Mouse (Mus musculus): ENCODE data around the gene Add1.

Add1 gene

GRCm38 (mm10) chr5:34608226-34608625 lies 34.8 kb downstream of the Add1 start:
- DNase-seq (ENCODE audit: low spot score): no peak

GRCm38 (mm10) chr5:34609966-34610365 lies 36.5 kb downstream of the Add1 start:
- DNase-seq (ENCODE audit: low spot score): no peak

- DNase-seq (ENCODE audit: low spot score): no peak
Measured at GRCm38 (mm10) chr5:34632996-34633395, 59.5 kb downstream of the Add1 start.

GRCm38 (mm10) chr5:34633641-34634040 lies 60.2 kb downstream of the Add1 start:
- no peak for DNase-seq (ENCODE audit: low spot score)

- no peak for DNase-seq (ENCODE audit: low spot score)
Measured at GRCm38 (mm10) chr5:34634746-34635400, 61.4 kb downstream of the Add1 start.

GRCm38 (mm10) chr5:34635665-34636192 lies 62.3 kb downstream of the Add1 start:
- DNase-seq (ENCODE audit: low spot score): no peak

GRCm38 (mm10) chr5:34636481-34637287 lies 63.2 kb downstream of the Add1 start, which contains the start of gene Mfsd10:
Mfsd10 (minus strand) TSS chr5:34637212.
- peak; percentile 85 for DNase-seq (ENCODE audit: low spot score)

GRCm38 (mm10) chr5:34637591-34638156 lies 64.2 kb downstream of the Add1 start:
- no peak for DNase-seq (ENCODE audit: low spot score)

- no peak for DNase-seq (ENCODE audit: low spot score)
Measured at GRCm38 (mm10) chr5:34641991-34642390, 68.5 kb downstream of the Add1 start.

GRCm38 (mm10) chr5:34642932-34643331 lies 69.5 kb downstream of the Add1 start:
- peak; percentile 79 for DNase-seq (ENCODE audit: low spot score)

GRCm38 (mm10) chr5:34647581-34647980 lies 74.1 kb downstream of the Add1 start:
- DNase-seq (ENCODE audit: low spot score): peak; percentile 82

GRCm38 (mm10) chr5:34652961-34653360 lies 79.5 kb downstream of the Add1 start:
- no peak for DNase-seq (ENCODE audit: low spot score)

GRCm38 (mm10) chr5:34654881-34655280 lies 81.4 kb downstream of the Add1 start:
- DNase-seq (ENCODE audit: low spot score): no peak

- DNase-seq (ENCODE audit: low spot score): no peak
Measured at GRCm38 (mm10) chr5:34657556-34657955, 84.1 kb downstream of the Add1 start.

GRCm38 (mm10) chr5:34659686-34660590 lies 86.5 kb downstream of the Add1 start, which contains the start of the genes Nop14 and Grk4:
Nop14 (minus strand) TSS chr5:34660148.
Grk4 (plus strand) TSS chr5:34660379.
- peak; percentile 100 for DNase-seq (ENCODE audit: low spot score)

GRCm38 (mm10) chr5:34660591-34661130 lies 87.2 kb downstream of the Add1 start:
- no peak for DNase-seq (ENCODE audit: low spot score)

- DNase-seq (ENCODE audit: low spot score): no peak
Measured at GRCm38 (mm10) chr5:34661909-34662308, 88.4 kb downstream of the Add1 start.

- no peak for DNase-seq (ENCODE audit: low spot score)
Measured at GRCm38 (mm10) chr5:34663231-34663630, 89.8 kb downstream of the Add1 start.

- DNase-seq (ENCODE audit: low spot score): no peak
Measured at GRCm38 (mm10) chr5:34669493-34669892, 96.0 kb downstream of the Add1 start.

- DNase-seq (ENCODE audit: low spot score): no peak
Measured at GRCm38 (mm10) chr5:34670280-34670679, 96.8 kb downstream of the Add1 start.

Data from layer of hippocampus, adult 11-12 months (tissue).